Mouse (Mus musculus) heart, embryonic 14.5 days (tissue): ENCODE results near the gene Ear1. TPM values are rescaled to one million over a fixed set of nuclear protein-coding genes. Genes with fewer than 3 reads are reported as not detected.
"Not testable (repeated sequence)": the region's sequence is repeated elsewhere in the genome, so short reads cannot be mapped to it uniquely, and the experiment has no call there.

Experiments used
- ATAC-seq: fragments of 200-750 bp; cut with Nextera tagmentation; 2 replicates; pipeline ENCODE4 v1.8.0; 2017; ENCODE audit warnings: low read depth, moderate TSS enrichment; ENCODE audit not compliant: insufficient number of reproducible peaks, insufficient read depth, low FRiP score
- H3K27ac ChIP-seq, 2 experiments: fragments of 200-500 bp in 1 of 2; fragments of 300-500 bp in 1 of 2; sonication (generic) in 1 of 2; replicated peaks in 1 of 2; 2 replicates each; pipeline ENCODE4 v1.5.1; 2012 to 2014; ENCODE audit warnings: low read depth in 2 of 2, low read length in 2 of 2, control low read depth in 1 of 2, mild to moderate bottlenecking in 1 of 2, mixed read lengths in 1 of 2; ENCODE audit not compliant: control insufficient read depth in 1 of 2, insufficient read depth in 1 of 2
- H3K27me3 ChIP-seq: fragments of 300-500 bp; sonication (generic); 2 replicates; pipeline ENCODE4 v1.6.1; 2014; ENCODE audit warnings: mild to moderate bottlenecking, low read length, control low read depth; ENCODE audit not compliant: control insufficient read depth, insufficient read depth
- H3K36me3 ChIP-seq: fragments of 300-500 bp; sonication (generic); 2 replicates; pipeline ENCODE4 v1.6.1; 2014; ENCODE audit warnings: mild to moderate bottlenecking, control low read depth, low read length, mixed read lengths; ENCODE audit not compliant: control insufficient read depth, insufficient read depth
- H3K4me1 ChIP-seq, 2 experiments: fragments of 200-500 bp in 1 of 2; fragments of 300-500 bp in 1 of 2; sonication (generic) in 1 of 2; 2 replicates each; pipeline ENCODE4 v1.6.1; 2012 to 2014; ENCODE audit warnings: low read length in 2 of 2, control low read depth in 1 of 2, mixed read lengths in 1 of 2; ENCODE audit not compliant: control insufficient read depth in 2 of 2, insufficient read depth in 2 of 2
- H3K4me2 ChIP-seq: fragments of 300-500 bp; sonication (generic); 2 replicates; pipeline ENCODE4 v1.6.1; 2014; ENCODE audit warnings: mild to moderate bottlenecking, low read length
- H3K4me3 ChIP-seq, 2 experiments: fragments of 200-500 bp in 1 of 2; fragments of 300-500 bp in 1 of 2; sonication (generic) in 1 of 2; 2 replicates each; pipeline ENCODE4 v1.5.1; 2012 to 2014; ENCODE audit warnings: low read length in 2 of 2, mild to moderate bottlenecking in 2 of 2, control low read depth in 1 of 2, low read depth in 1 of 2, moderate library complexity in 1 of 2; ENCODE audit not compliant: control insufficient read depth in 1 of 2, insufficient read depth in 1 of 2
- H3K9ac ChIP-seq: fragments of 300-500 bp; sonication (generic); 2 replicates; pipeline ENCODE4 v1.6.1; 2014; ENCODE audit warnings: mild to moderate bottlenecking, low read length
- H3K9me3 ChIP-seq: fragments of 300-500 bp; sonication (generic); 2 replicates; pipeline ENCODE4 v1.6.1; 2016; ENCODE audit warnings: low read length, control low read depth; ENCODE audit not compliant: control insufficient read depth
- WGBS: fragments of 180-500 bp; shearing (Covaris S2); extraction: QIAGEN DNeasy Blood & Tissue Kit; methylation state at CpG from one replicate; pipeline ENCODE4 v1.1.7; 2014; 5-methylcytosine and 5-hydroxymethylcytosine counted together
- polyA plus RNA-seq: library from polyadenylated mRNA; unstranded; fragments of >200 nt; fragmentation: Nextera tagmentation; extraction: Ambion mirVana; gene quantifications from 2 replicates; pipeline ENCODE4 v1.2.1, GENCODE M21; 2014

Ear1 gene
- polyA plus RNA-seq, 1 experiment from 2014 or later: not detected

GRCm38 (mm10) chr14:43796069-43796904 lies 79.0 kb downstream of the Ear1 start:
- Histone ChIP-seq H3K9ac (peak overlapping the region; percentile 50), H3K9me3 (no peaks in the 10 kb centered on the region), H3K4me2 (peak overlapping the region; percentile 60), H3K27me3 (no peaks in the 10 kb centered on the region), H3K4me1 (no peaks in the 10 kb centered on the region), H3K36me3 (no peaks in the 10 kb centered on the region), H3K4me3 (peak overlapping the region; percentile 7 to 21; a peak in 2 of 4 replicates), H3K27ac (no peak overlapping the region)
- WGBS: 14% methylated on average over 13 of the region's 14 CpGs
- no peak for ATAC-seq

- not testable (repeated sequence) for H3K36me3 ChIP-seq
- WGBS: 71% methylated on average over 5 of the region's 5 CpGs
Observed at GRCm38 (mm10) chr14:43793811-43794210, 81.5 kb downstream of the Ear1 start.

GRCm38 (mm10) chr14:43784645-43785044 lies 90.7 kb downstream of the Ear1 start, which contains the start of gene Gm8180:
Gm8180 (minus strand) TSS chr14:43784745.
- H3K4me2 ChIP-seq, H3K4me3 ChIP-seq, H3K9me3 ChIP-seq, H3K27ac ChIP-seq, H3K27me3 ChIP-seq, H3K4me1 ChIP-seq, ATAC-seq, H3K9ac ChIP-seq, H3K36me3 ChIP-seq: not testable (repeated sequence)
- 68% methylated on average over 3 of the region's 3 CpGs for WGBS

More at GRCm38 (mm10) chr14:43793811-43794210, 81.5 kb downstream of the Ear1 start:
- not testable (repeated sequence) for H3K27me3 ChIP-seq, H3K4me1 ChIP-seq, H3K27ac ChIP-seq, H3K4me2 ChIP-seq, H3K4me3 ChIP-seq, ATAC-seq, H3K9me3 ChIP-seq, H3K9ac ChIP-seq

Other genes with a start within 250 kb of the Ear1 start
- gene Gm8165, start 198.3 kb downstream of the Ear1 start, polyA plus RNA-seq: not detected in 2 replicates
- gene Gm7324, start 177.7 kb downstream of the Ear1 start, polyA plus RNA-seq: 0.88 and 1.1 TPM in 2 replicates
- not detected in 2 replicates for gene Gm16506, start 148.0 kb downstream of the Ear1 start, polyA plus RNA-seq
- gene Gm6526, start 127.7 kb downstream of the Ear1 start, polyA plus RNA-seq: not detected in 2 replicates
- gene Gm8180, start 90.8 kb downstream of the Ear1 start, polyA plus RNA-seq: not detected in 2 replicates
- not detected in 2 replicates for gene Ear10, start 48.0 kb upstream of the Ear1 start, polyA plus RNA-seq
- gene Gm8113, start 49.9 kb upstream of the Ear1 start, polyA plus RNA-seq: 37.9 and 39.2 TPM in 2 replicates
- not detected in 2 replicates for gene Ang5, start 81.6 kb upstream of the Ear1 start, polyA plus RNA-seq
- gene Ang6, start 126.8 kb upstream of the Ear1 start, polyA plus RNA-seq: not detected in 2 replicates
- gene Ear2, start 227.1 kb upstream of the Ear1 start, polyA plus RNA-seq: not detected in 2 replicates
- not detected in 2 replicates for gene Gm3327, start 248.3 kb upstream of the Ear1 start, polyA plus RNA-seq